8 mouse cellular contexts compared by ENCODE assay signal in genomic region chr17:29460119-29460505, GRCm38 (mm10). TPM values are rescaled to one million over a fixed set of nuclear protein-coding genes. Genes with fewer than 3 reads are reported as not detected.
DNase-seq lines count a peak whose midpoint lies in the region; ATAC-seq and TF ChIP-seq lines count a peak whose summit lies in the region.

No protein-coding gene starts in this region.

- no peaks in the 10 kb centered on the region for H3K27me3 ChIP-seq in ES-Bruce4 (ENCODE audit: control insufficient read depth, insufficient read depth, low read length, poor library complexity, severe bottlenecking)
- no peaks in the 10 kb centered on the region for H3K27me3 ChIP-seq in heart, postnatal 0 days (ENCODE audit: control insufficient read depth, insufficient read depth, low read length)

- H3K4me1 ChIP-seq in ES-Bruce4 (ENCODE audit: control insufficient read depth, insufficient read depth, low read length) = peaks cover 13% of the 10 kb centered on the region
- H3K4me1 ChIP-seq in heart, postnatal 0 days (ENCODE audit: control insufficient read depth, insufficient read depth) = peaks cover 45% of the 10 kb centered on the region

- no peaks in the 10 kb centered on the region for H3K36me3 ChIP-seq in ES-Bruce4 (ENCODE audit: control insufficient read depth, insufficient read depth, low read length, poor library complexity, severe bottlenecking)
- no peaks in the 10 kb centered on the region for H3K36me3 ChIP-seq in heart, postnatal 0 days (replicated peaks; ENCODE audit: control insufficient read depth, insufficient read depth, low read length)

- no peak overlapping the region for H3K4me3 ChIP-seq in ES-Bruce4 (ENCODE audit: low read depth, low read length)
- no peak overlapping the region for H3K4me3 ChIP-seq in heart, postnatal 0 days (ENCODE audit: low read depth, low read length)

- H3K27ac ChIP-seq in ES-Bruce4 (ENCODE audit: insufficient read depth, low read length) = peak overlapping the region; percentile 87
- H3K27ac ChIP-seq in heart, postnatal 0 days (ENCODE audit: low read depth) = peak overlapping the region; percentile 94

- no peak for TF ChIP-seq CTCF in ES-Bruce4 (IDR thresholded peaks at IDR 0.05; ENCODE audit: low read depth, low read length)
- no peak for TF ChIP-seq CTCF in heart, postnatal 0 days (IDR thresholded peaks at IDR 0.05; ENCODE audit: low read depth)

- intact Hi-C loops in gastrocnemius, postnatal 14 days (cut with DNase I; ENCODE audit: low total_unique reads) = no loop called here
- intact Hi-C loops in gastrocnemius, postnatal 36 days (cut with DNase I) = no loop called here

- no peaks in the 10 kb centered on the region for H3K9me3 ChIP-seq in ES-Bruce4 (replicated peaks; ENCODE audit: control insufficient read depth, insufficient read depth, low read length, poor library complexity, severe bottlenecking)
- no peaks in the 10 kb centered on the region for H3K9me3 ChIP-seq in heart, postnatal 0 days (replicated peaks; ENCODE audit: control insufficient read depth, low read length)

- 19% methylated on average over 5 of the region's 5 CpGs for WGBS in heart, postnatal 0 days

- TF ChIP-seq EP300 in ES-Bruce4 (IDR thresholded peaks at IDR 0.05; ENCODE audit: insufficient read depth, low read depth, low read length) = no peak
- TF ChIP-seq EP300 in heart, postnatal 0 days (IDR thresholded peaks at IDR 0.05; ENCODE audit: low read depth) = no peak

- DNase-seq in gastrocnemius, postnatal 14 days = peak; percentile 25
- DNase-seq in gastrocnemius, postnatal 36 days = no peak
- DNase-seq in heart, postnatal 0 days (ENCODE audit: low spot score) = no peak
- peak; percentile 46 for DNase-seq in lung, postnatal 36 days
- no peak for DNase-seq in urinary bladder, adult 2 months (ENCODE audit: low spot score)
- DNase-seq in embryo, embryonic 10 days (ENCODE audit: low spot score) = no peak

- H3K4me2 ChIP-seq in heart, postnatal 0 days (ENCODE audit: low read depth, low read length) = peak overlapping the region; percentile 43

- no peak for ATAC-seq in heart, postnatal 0 days (ENCODE audit: insufficient read depth, low read depth)
- ATAC-seq in inflammation-experienced regulatory T-cells, adult 6 months = no peak

- H3K9ac ChIP-seq in ES-Bruce4 (ENCODE audit: low read depth, poor library complexity, severe bottlenecking) = peak overlapping the region; percentile 62
- H3K9ac ChIP-seq in heart, postnatal 0 days (replicated peaks; ENCODE audit: low read depth, low read length) = peak overlapping the region; percentile 35; the same call in 1 of the 2 replicates

- TF ChIP-seq POLR2A in ES-Bruce4 (IDR thresholded peaks at IDR 0.05; ENCODE audit: insufficient read depth, low read length) = no peak

RNA-seq across cellular contexts. Expression of gene Pim1, which starts 30.4 kb away (rescaled TPM):
- total RNA-seq in gastrocnemius, postnatal 14 days (2021) = 10 to 100 TPM; 17.6 to 18.2 TPM
- total RNA-seq in gastrocnemius, postnatal 36 days (2021) = 10 to 100 TPM; 13.6 to 16.3 TPM
- 348 and 350 TPM in 2 replicates for polyA plus RNA-seq in ES-Bruce4 (2011; ENCODE audit: insufficient read depth, insufficient read length, low read depth, missing spikeins)
- total RNA-seq in heart, postnatal 0 days (2014; rRNA removed; ENCODE audit: low replicate concordance) = 58.4 and 81.0 TPM in 2 replicates
- 28.6 and 29.2 TPM in 2 replicates for polyA plus RNA-seq in heart, postnatal 0 days (2015; fragmentation: Nextera tagmentation; extraction: Ambion mirVana)
- polyA plus RNA-seq in urinary bladder, adult 2 months (2012; rRNA removed) = 21.2 and 24.4 TPM in 2 replicates
- polyA plus RNA-seq in inflammation-experienced regulatory T-cells, adult 6 months (2017; shearing (Covaris generic)) = 100 to 1,000 TPM; 255 to 344 (median 288) TPM

Comparison
In these comparisons a context has a peak if more than half of its experiments do, and no peak if none do; other contexts are left out.
1. DNase-seq: peak in gastrocnemius, postnatal 14 days (single experiment) and lung, postnatal 36 days (single experiment); none in gastrocnemius, postnatal 36 days (0 of 2), heart, postnatal 0 days (single experiment), urinary bladder, adult 2 months (single experiment) and embryo, embryonic 10 days (single experiment).